Mouse (Mus musculus) ES-Bruce4 (cell line): ENCODE data around the gene Gas8. TPM values are rescaled to one million over a fixed set of nuclear protein-coding genes. Genes with fewer than 3 reads are reported as not detected.
"Not testable (repeated sequence)": the region's sequence is repeated elsewhere in the genome, so short reads cannot be mapped to it uniquely, and the experiment has no call there.

Experiments used
- H3K27ac ChIP-seq: 2 replicates; pipeline ENCODE4 v1.5.1; 2012; ENCODE audit warnings: low read length, inconsistent platforms; ENCODE audit not compliant: insufficient read depth
- H3K27me3 ChIP-seq: 2 replicates; pipeline ENCODE4 v1.6.1; 2012; ENCODE audit warnings: mild to moderate bottlenecking, low read length, inconsistent platforms; ENCODE audit not compliant: control insufficient read depth, poor library complexity, insufficient read depth, severe bottlenecking
- H3K36me3 ChIP-seq: 2 replicates; pipeline ENCODE4 v1.6.1; 2012; ENCODE audit warnings: inconsistent platforms, mild to moderate bottlenecking, low read length, moderate library complexity; ENCODE audit not compliant: control insufficient read depth, poor library complexity, insufficient read depth, severe bottlenecking
- H3K4me1 ChIP-seq: one replicate; pipeline ENCODE4 v1.8.1; 2011; ENCODE audit warnings: low read length; ENCODE audit not compliant: control insufficient read depth, insufficient read depth
- H3K4me3 ChIP-seq: 2 replicates; pipeline ENCODE4 v1.5.1; 2011; ENCODE audit warnings: low read depth, mild to moderate bottlenecking, low read length
- H3K9ac ChIP-seq: 2 replicates; pipeline ENCODE4 v1.6.1; 2012; ENCODE audit warnings: low read depth, mild to moderate bottlenecking, inconsistent platforms; ENCODE audit not compliant: poor library complexity, severe bottlenecking
- H3K9me3 ChIP-seq: replicated peaks from 2 replicates; pipeline ENCODE4 v1.6.1; 2012; ENCODE audit warnings: mild to moderate bottlenecking, low read length, inconsistent platforms; ENCODE audit not compliant: control insufficient read depth, poor library complexity, insufficient read depth, severe bottlenecking
- CTCF ChIP-seq: IDR thresholded peaks from one replicate; pipeline ENCODE4 v1.8.1; 2011; ENCODE audit warnings: low read depth, low read length
- EP300 ChIP-seq: IDR thresholded peaks from 2 replicates; pipeline ENCODE4 v1.6.1; 2011; ENCODE audit warnings: low read depth, low read length; ENCODE audit not compliant: insufficient read depth
- POLR2A ChIP-seq: IDR thresholded peaks from one replicate; pipeline ENCODE4 v1.8.1; 2011; ENCODE audit warnings: low read length; ENCODE audit not compliant: insufficient read depth
- polyA plus RNA-seq: library from polyadenylated mRNA; stranded (reverse); fragments of >200 nt; gene quantifications from 2 replicates; pipeline ENCODE4 v1.2.4, GENCODE M21; 2011; ENCODE audit warnings: low read depth; ENCODE audit not compliant: missing spikeins, insufficient read depth, insufficient read length

The Gas8 gene
- polyA plus RNA-seq, 1 experiment, result 11.8 TPM

DNA sequence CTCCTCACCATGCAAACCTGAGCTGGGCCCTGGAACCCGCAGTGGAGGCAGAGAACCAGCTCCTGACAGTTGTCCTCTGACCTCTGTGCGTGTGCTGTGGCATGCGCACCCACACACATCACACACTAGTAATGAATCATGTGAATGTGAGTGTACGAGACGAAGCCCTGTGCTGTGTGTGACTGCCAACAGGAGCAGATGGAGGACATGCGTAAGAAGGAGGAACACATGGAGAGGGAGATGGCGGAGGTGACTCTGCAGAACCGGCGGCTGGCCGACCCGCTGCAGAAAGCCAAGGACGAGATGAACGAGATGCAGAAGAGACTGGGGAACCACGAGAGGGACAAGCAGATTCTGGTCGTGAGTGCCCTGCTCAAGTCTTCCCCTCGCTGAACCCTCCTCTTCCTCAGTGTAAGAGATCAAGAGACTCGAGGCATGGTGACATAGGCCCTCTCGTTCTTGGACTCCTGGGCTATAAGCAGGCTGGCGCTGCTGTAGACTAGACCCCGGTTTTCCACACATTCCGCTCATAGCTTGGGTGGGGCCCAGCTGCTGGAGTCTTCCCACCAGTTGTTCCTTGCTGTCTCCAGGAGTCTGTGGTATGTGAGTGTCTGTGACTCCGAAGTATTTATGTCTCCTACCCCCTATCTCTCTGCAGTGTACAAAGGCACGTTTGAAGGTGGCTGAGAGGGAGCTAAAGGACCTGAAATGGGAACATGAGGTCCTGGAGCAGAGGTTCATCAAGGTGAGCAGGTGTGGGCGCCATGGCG, 9.3 kb downstream of the Gas8 start:
- no peak overlapping the region for H3K9ac ChIP-seq
- no peak overlapping the region for H3K27ac ChIP-seq
- no peaks in the 10 kb centered on the region for H3K9me3 ChIP-seq
- H3K4me1 ChIP-seq, result no peaks in the 10 kb centered on the region
- H3K36me3 ChIP-seq, result 0 out of 2 replicates have a peak, but pooled peaks cover 2% of the 10 kb centered on the region
- H3K4me3 ChIP-seq, result no peak overlapping the region
- no peaks in the 10 kb centered on the region for H3K27me3 ChIP-seq
- TF ChIP-seq POLR2A (no peak), EP300 (no peak), CTCF (no peak)

DNA sequence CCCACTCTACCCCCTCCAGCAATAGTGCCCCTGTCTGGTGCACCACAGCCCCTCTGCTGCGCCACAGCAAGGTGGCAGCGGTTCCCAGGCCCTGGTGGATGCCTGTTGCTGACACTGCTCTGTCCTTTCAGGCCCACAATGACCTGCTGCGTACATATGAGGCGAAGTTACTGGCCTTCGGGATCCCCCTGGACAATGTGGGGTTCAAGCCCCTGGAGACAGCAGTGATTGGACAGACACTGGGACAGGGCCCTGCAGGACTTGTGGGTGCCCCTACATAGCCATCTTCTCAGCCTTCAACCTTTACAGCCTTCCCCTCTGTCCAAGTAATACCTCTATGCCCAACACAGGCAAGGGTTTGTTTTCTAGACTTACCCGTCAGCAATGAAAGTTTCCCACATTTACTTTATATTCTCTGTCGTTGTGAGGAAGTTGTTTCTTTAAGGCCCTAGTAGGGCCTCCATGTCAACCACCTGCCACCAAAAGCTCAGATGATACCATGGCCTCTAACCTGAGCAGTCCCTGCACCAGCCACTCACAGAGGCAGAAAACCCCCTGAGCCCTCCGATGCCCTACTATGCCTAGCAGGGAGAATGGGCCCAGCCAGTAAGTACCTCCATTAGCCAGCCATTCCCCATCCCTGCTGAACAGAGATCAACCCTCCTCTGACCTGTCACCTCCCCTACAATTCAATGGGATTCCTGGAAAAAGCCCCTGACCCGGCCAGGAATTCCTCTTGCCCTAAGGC, 17.8 kb downstream of the Gas8 start:
- no peaks in the 10 kb centered on the region for H3K9me3 ChIP-seq
- no peak overlapping the region for H3K27ac ChIP-seq
- no peaks in the 10 kb centered on the region for H3K27me3 ChIP-seq
- H3K4me1 ChIP-seq, result no peaks in the 10 kb centered on the region
- no peak overlapping the region for H3K9ac ChIP-seq
- H3K36me3 ChIP-seq, result peaks cover 5% of the 10 kb centered on the region; the same call in 1 of the 2 replicates
- no peak for TF ChIP-seq EP300
- TF ChIP-seq POLR2A, result no peak
- no peak overlapping the region for H3K4me3 ChIP-seq

DNA sequence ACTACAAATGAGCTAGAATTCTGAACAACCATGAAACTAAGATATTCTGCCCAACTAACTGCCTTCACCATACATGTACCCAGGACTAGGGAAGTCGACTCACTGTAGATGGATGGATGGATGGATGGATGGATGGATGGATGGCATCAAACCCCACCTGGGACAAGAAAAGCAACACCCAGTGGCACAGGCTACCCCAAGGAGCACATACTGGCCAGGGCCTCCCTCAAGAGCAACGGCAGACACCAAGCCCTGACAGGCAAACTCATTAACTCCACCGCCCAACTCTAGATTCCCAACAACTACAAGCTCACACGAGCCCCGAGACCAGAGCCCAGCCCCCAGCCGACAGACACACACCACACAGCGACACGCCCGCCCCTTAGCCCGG, 18.4 kb downstream of the Gas8 start:
- H3K4me1 ChIP-seq, result no peaks in the 10 kb centered on the region
- no peak overlapping the region for H3K27ac ChIP-seq
- H3K27me3 ChIP-seq, result no peaks in the 10 kb centered on the region
- no peak overlapping the region for H3K9ac ChIP-seq
- H3K36me3 ChIP-seq, result peaks cover 5% of the 10 kb centered on the region; the same call in 1 of the 2 replicates
- TF ChIP-seq POLR2A, result no peak
- no peak for TF ChIP-seq CTCF
- no peak for TF ChIP-seq EP300
- no peaks in the 10 kb centered on the region for H3K9me3 ChIP-seq
- no peak overlapping the region for H3K4me3 ChIP-seq

DNA sequence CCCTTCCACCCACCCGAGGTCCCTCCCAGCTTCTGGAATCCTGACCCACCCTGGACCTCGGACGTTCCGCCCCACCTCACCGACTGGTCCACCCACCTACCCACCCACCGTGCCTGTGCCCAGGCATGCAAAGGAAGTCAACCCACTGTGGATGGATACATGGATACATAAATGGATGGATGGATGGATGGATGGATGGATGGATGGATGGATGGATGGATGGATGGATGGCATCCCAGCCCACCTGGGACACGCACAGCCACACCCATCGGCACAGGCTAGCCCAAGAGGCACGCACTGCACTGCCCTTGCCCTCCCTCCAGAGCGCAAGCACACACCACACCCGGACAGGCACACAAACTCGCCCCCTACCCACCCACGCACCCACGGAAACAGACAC, 19.0 kb downstream of the Gas8 start:
- H3K9me3 ChIP-seq, H3K36me3 ChIP-seq, H3K4me3 ChIP-seq, H3K27ac ChIP-seq, H3K4me1 ChIP-seq, H3K9ac ChIP-seq, H3K27me3 ChIP-seq: not testable (repeated sequence)

DNA sequence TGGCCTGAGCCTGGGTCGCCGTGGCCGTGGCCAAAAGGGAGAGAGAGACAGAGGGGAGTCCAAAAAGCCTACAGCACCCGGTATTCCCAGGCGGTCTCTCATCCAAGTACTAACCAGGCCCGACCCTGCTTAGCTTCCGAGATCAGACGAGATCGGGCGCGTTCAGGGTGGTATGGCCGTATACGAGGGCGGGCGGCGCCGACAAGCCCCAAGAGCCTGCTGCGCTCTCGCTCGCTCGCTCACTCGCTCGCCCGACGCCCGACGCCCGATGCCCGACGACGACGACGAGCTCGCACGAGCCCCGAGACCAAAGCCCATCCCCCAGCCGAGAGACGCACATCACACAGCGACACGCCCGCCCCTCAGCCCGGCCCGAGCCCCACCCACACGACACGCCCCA, 45.6 kb downstream of the Gas8 start:
- H3K27ac ChIP-seq, H3K27me3 ChIP-seq, H3K4me3 ChIP-seq, H3K36me3 ChIP-seq, H3K9ac ChIP-seq, H3K4me1 ChIP-seq, H3K9me3 ChIP-seq: not testable (repeated sequence)

DNA sequence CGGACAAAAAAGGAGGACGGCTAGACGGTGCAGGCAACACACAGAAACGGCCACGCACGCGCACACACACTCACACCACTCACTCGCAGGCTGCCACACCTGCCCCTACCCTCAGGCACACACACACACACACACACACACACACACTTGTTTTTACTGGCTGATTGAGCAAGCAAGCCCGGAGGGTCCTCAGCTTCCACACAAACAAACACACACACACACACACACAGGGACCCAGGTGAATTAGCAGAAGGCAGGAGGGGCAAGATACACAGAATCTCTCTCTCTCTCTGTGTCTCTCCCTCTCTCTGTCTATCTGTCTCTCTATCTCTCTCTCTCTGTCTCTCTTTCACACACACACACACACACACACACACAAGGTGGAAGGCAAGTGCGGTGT, 56.8 kb downstream of the Gas8 start:
- H3K4me3 ChIP-seq, H3K27ac ChIP-seq, H3K9ac ChIP-seq, H3K27me3 ChIP-seq, H3K36me3 ChIP-seq, H3K9me3 ChIP-seq, H3K4me1 ChIP-seq: not testable (repeated sequence)

Other genes with a start within 250 kb of the Gas8 start
- gene Fanca, start 200.3 kb upstream of the Gas8 start, polyA plus RNA-seq, result 56.4 and 58.9 TPM in 2 replicates
- gene Spire2, start 186.1 kb upstream of the Gas8 start, polyA plus RNA-seq, result 4.2 and 5.0 TPM in 2 replicates
- 239 TPM in 2 replicates for gene Tcf25, start 145.1 kb upstream of the Gas8 start, polyA plus RNA-seq
- not detected in 2 replicates for gene Mc1r, start 111.7 kb upstream of the Gas8 start, polyA plus RNA-seq
- 19.6 and 20.1 TPM in 2 replicates for gene Tubb3, start 107.4 kb upstream of the Gas8 start, polyA plus RNA-seq
- 76.6 and 81.6 TPM in 2 replicates for gene Def8, start 95.3 kb upstream of the Gas8 start, polyA plus RNA-seq
- 42.0 and 45.3 TPM in 2 replicates for gene Afg3l1, start 40.9 kb upstream of the Gas8 start, polyA plus RNA-seq
- gene Dbndd1, start 3.4 kb upstream of the Gas8 start, polyA plus RNA-seq, result 0.75 and 1.6 TPM in 2 replicates
- gene Rhou, start 135.1 kb downstream of the Gas8 start, polyA plus RNA-seq, result 60.3 and 60.7 TPM in 2 replicates